Mouse (Mus musculus) B cell, adult 62 days (primary cell): ENCODE data around the gene Nme4. TPM values are rescaled to one million over a fixed set of nuclear protein-coding genes. Genes with fewer than 3 reads are reported as not detected.

Source experiments
- total RNA-seq: library from RNA; stranded (reverse); gene quantifications from 4 replicates; pipeline ENCODE4 v1.2.4, GENCODE M21; 2023

Gene Nme4
- 0.75 to 1.6 TPM (median 1.1 TPM) in 4 replicates for total RNA-seq

GRCm38 (mm10) chr17:26095121-26095740 lies at the start of gene Nme4:
TSS of gene Nme4 (minus strand) at chr17:26095602.

GRCm38 (mm10) chr17:26138239-26138836 lies 42.9 kb upstream of the Nme4 start, which contains the start of gene Axin1:
TSS of gene Axin1 (plus strand) at chr17:26138688.

GRCm38 (mm10) chr17:26123267-26123684 lies 27.9 kb upstream of the Nme4 start, which contains the start of gene Mrpl28:
TSS of gene Mrpl28 (plus strand) at chr17:26123500.

GRCm38 (mm10) chr17:26113181-26113948 lies 18.0 kb upstream of the Nme4 start, which contains the start of gene Tmem8:
TSS of gene Tmem8 (plus strand) at chr17:26113299.

GRCm38 (mm10) chr17:26089905-26090632 lies 5.3 kb downstream of the Nme4 start, which contains the start of gene Decr2:
TSS of gene Decr2 (minus strand) at chr17:26090337.

GRCm38 (mm10) chr17:26068831-26069739 lies 26.3 kb downstream of the Nme4 start, which contains the start of gene Rab11fip3:
TSS of gene Rab11fip3 (minus strand) at chr17:26069555.

Other genes starting within 250 kb of the Nme4 start
- gene Wdr90, start 234.1 kb downstream of the Nme4 start, total RNA-seq, result 31.7 to 38.7 TPM (median 35.9 TPM) in 4 replicates
- gene Mcrip2, start 226.8 kb downstream of the Nme4 start, total RNA-seq, result 1.4 to 5.1 TPM (median 2.8 TPM) in 4 replicates
- 19.5 to 27.4 TPM (median 23.1 TPM) in 4 replicates for gene Mettl26, start 220.5 kb downstream of the Nme4 start, total RNA-seq
- gene Wfikkn1, start 214.7 kb downstream of the Nme4 start, total RNA-seq, result 5.2 to 8.4 TPM (median 7.1 TPM) in 4 replicates
- 22.5 to 27.0 TPM (median 25.2 TPM) in 4 replicates for gene Rab40c, start 175.9 kb downstream of the Nme4 start, total RNA-seq
- 64.5 to 69.3 TPM (median 67.8 TPM) in 4 replicates for gene Pigq, start 150.7 kb downstream of the Nme4 start, total RNA-seq
- gene Nhlrc4, start 150.6 kb downstream of the Nme4 start, total RNA-seq, result not detected in 4 replicates
- not detected in 4 replicates for gene A930017K11Rik, start 143.0 kb downstream of the Nme4 start, total RNA-seq
- 37.2 to 41.1 TPM (median 38.7 TPM) in 4 replicates for gene Capn15, start 109.8 kb downstream of the Nme4 start, total RNA-seq
- 8.4 to 9.0 TPM (median 8.7 TPM) in 4 replicates for gene Rab11fip3, start 26.0 kb downstream of the Nme4 start, total RNA-seq
- gene Decr2, start 5.3 kb downstream of the Nme4 start, total RNA-seq, result 3.7 to 4.7 TPM (median 4.5 TPM) in 4 replicates
- gene Tmem8, start 17.7 kb upstream of the Nme4 start, total RNA-seq, result 21.2 to 25.3 TPM (median 22.8 TPM) in 4 replicates
- gene Mrpl28, start 27.9 kb upstream of the Nme4 start, total RNA-seq, result 43.5 to 46.7 TPM (median 45.3 TPM) in 4 replicates
- 77.2 to 93.8 TPM (median 88.9 TPM) in 4 replicates for gene Axin1, start 43.1 kb upstream of the Nme4 start, total RNA-seq
- gene Pdia2, start 103.5 kb upstream of the Nme4 start, total RNA-seq, result not detected in 4 replicates
- gene Rgs11, start 107.3 kb upstream of the Nme4 start, total RNA-seq, result 1.4 to 3.0 TPM (median 1.9 TPM) in 4 replicates
- gene Arhgdig, start 112.2 kb upstream of the Nme4 start, total RNA-seq, result not detected in 4 replicates
- gene Fam234a, start 148.6 kb upstream of the Nme4 start, total RNA-seq, result 13.8 to 22.5 TPM (median 18.5 TPM) in 4 replicates
- gene Luc7l, start 157.3 kb upstream of the Nme4 start, total RNA-seq, result 89.5 to 97.9 TPM (median 91.5 TPM) in 4 replicates